Mouse (Mus musculus) testis, adult 2 months (tissue): ENCODE data around the gene Pitpnc1.

ENCODE experiments used
- CTCF ChIP-seq: fragments of 200-500 bp; IDR thresholded peaks from 2 replicates; pipeline ENCODE4 v1.5.1; 2012; ENCODE audit warnings: low read depth, mild to moderate bottlenecking, inconsistent platforms, low read length, moderate library complexity; ENCODE audit not compliant: control insufficient read depth, insufficient read depth, insufficient replicate concordance
- POLR2A ChIP-seq: fragments of 200-500 bp; IDR thresholded peaks from 2 replicates; pipeline ENCODE4 v1.6.1; 2012; ENCODE audit warnings: low read depth, mild to moderate bottlenecking, inconsistent platforms, low read length, moderate library complexity; ENCODE audit not compliant: control insufficient read depth

DNA sequence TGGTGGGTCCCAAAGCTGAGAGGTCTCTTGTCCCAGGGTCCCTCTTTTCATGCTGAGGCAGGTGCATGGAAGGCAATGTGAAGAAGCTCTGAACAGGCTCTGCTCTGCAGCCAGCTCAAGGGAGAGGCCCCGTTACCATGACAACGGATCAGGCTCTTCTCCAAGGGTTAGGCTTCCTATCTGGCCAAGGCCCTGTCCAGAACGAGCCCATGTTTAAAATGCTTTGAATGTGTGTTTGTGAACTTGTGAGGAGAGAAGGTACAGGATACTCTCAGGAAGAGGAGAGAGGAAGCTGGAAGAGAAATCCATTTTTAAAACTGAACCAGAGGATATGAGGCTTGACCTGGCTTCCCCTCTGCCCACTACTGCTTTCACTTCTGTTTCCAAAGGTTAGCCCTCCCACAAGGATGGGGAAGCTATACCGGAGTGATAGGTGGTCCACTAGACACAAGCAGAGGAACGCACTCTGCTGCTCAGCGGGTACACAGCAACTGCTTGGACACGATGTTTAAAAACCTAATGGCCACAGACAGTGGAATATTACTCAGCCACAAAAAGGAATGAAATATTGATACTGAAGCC is 131.2 kb downstream of the Pitpnc1 start:
- TF ChIP-seq POLR2A (no peak), CTCF (no peak)
